Mouse (Mus musculus) CD4-positive, CD25-positive, alpha-beta regulatory T cell, adult 2 months (primary cell): ENCODE measurements around the gene Ccdc71.

Experiments
- DNase-seq: peaks from one replicate; pipeline ENCODE4 v3.0.0-alpha.2; 2012; ENCODE audit warnings: low read depth, low spot score

Gene Ccdc71

DNA sequence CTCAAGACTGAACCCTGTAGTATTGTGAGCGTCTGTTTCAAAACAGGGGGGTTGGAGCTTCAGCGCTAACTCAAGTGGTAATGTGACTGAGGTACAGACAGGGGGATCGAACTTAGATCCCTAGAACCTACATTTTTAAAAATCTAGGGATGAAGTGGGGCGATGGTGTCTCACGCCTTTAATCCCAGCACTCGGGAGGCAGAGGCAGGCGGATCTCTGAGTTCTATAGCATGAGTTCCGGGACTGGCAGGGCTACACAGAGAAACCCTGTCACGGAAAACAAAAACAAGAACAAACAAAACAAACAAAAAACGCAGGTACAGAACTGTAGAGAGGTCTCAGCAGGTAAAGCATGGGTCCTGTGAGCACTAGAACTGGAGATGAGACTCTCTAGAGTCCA, 3.4 kb upstream of the Ccdc71 start:
- no peak for DNase-seq

DNA sequence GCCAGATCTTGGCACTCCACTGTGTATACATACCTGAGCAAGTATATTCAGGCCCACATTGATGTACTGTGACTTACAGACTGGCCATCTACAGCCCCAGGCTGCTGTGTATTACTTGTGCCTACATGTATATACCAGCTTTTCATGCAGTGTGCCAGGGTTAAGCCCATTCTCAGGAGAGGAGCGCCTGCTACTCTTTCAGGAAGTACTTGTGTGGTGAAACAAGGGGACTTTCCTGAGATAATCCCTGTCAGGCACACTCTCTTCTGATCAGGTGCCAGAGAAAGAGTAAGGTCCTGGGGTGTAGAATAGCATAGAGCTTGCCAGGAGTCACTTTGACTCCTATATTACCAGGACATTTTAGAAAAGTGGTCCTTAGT, 398 bp upstream of the Ccdc71 start:
- DNase-seq = no peak

DNA sequence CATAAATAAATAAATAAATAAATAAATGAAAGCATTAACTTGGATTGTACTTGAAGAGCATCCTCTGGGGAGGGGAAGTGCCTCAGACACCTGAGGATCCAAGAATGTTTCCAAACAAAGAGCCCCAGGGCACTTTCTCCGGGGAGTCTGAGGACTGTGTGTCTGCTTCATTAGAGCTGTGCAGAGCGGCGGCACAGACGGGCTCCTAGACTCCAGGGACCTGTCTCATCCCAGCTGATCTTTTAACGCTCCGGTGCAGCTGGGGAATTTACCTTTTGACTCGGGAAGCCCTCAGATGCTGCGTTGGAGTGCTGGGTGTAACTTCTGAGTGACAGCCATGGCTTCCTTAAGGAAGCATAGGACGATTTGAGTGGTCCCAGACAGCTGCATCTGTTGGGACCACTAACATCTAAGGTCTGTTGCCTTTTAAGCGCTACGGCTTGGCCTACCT, 879 bp downstream of the Ccdc71 start, which contains the start of gene Klhdc8b:
TSS of gene Klhdc8b (minus strand) at position 401 of the 451 bp plus-strand sequence.
- DNase-seq = no peak

DNA sequence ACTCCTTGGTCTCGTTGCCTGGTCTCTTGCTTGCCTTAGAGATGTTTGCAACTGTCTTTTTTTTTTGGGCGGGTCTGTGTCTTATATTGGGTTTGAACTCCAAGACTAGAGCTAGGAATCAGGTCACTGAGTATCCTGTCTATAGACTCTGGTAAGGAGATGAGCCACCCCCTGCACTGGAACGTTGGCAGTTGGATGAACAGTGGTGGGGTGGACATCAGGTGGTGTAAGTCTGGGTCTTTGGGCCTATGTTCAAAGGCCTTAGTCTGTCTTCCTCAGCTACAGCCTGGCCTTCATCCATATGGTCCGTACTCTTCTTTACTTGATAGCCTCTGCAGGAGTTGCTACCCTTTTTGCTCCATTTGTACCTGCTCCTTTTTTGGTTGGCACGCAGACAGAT, 1.3 kb downstream of the Ccdc71 start:
- no peak for DNase-seq

GRCm38 (mm10) chr9:108462192-108462591, 1.9 kb downstream of the Ccdc71 start:
- DNase-seq = no peak

GRCm38 (mm10) chr9:108463713-108464112, 3.4 kb downstream of the Ccdc71 start:
- DNase-seq = no peak

- no peak for DNase-seq
Observed at GRCm38 (mm10) chr9:108466219-108466618, 5.9 kb downstream of the Ccdc71 start.

DNA sequence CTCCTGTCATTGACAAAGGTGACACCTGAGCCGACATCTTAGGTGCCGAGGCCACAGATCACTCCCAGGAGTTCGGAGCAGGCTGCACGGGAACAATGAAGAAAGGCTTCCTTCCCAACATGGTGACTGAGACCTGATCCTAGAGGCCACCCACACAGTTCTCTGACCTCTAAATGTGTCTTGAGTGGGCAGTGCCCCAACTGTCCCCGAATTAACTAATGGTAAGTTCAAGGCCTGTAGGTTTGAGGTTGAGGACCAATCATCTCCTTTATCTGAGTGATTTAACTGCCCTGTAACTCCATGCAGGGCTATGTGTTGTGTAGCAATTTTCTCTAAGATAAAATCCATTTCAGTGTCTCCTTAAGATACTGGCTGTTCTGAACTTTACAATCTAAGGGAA, 9.1 kb downstream of the Ccdc71 start:
- DNase-seq = no peak

GRCm38 (mm10) chr9:108469845-108470244, 9.5 kb downstream of the Ccdc71 start:
- DNase-seq = no peak

- no peak for DNase-seq
Observed at GRCm38 (mm10) chr9:108474528-108474927, 14.2 kb downstream of the Ccdc71 start.

GRCm38 (mm10) chr9:108478638-108479156, 18.4 kb downstream of the Ccdc71 start:
- no peak for DNase-seq

GRCm38 (mm10) chr9:108479241-108479640, 18.9 kb downstream of the Ccdc71 start:
- no peak for DNase-seq

DNA sequence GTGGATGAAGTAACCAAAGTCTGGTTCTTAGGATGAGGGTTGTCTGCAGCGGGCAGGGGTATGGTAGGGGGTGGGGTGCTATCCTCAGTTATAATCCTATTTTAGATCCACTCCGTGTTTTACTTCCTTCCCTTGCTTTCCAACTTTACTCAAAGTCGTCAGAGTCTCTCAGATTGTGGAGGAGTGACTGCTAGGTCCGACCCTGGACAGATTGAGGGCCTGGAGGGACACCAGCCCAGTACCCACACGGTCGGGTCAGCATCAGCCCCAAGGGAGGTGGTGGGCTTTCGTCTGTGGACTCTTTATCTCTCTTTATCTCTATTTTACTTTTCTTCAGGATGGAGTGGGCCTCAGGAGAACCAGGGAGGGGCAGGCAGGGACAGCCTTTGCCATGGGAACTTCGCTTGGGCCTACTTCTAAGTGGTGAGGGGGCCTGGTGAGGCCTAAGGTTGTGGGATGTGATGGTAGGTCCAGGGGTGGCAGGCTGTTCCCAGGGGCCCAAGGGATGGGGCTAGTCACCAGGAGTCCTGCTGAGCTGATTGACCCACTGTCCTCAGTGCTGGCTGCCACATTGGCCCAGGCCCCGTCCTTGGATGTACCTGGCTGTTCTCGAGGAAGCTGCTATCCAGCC, 19.5 kb downstream of the Ccdc71 start, which contains the start of gene Lamb2:
TSS of gene Lamb2 (plus strand) at position 16 of the 631 bp plus-strand sequence.
- DNase-seq = no peak

- no peak for DNase-seq
Observed at GRCm38 (mm10) chr9:108480813-108481519, 20.6 kb downstream of the Ccdc71 start.

DNA sequence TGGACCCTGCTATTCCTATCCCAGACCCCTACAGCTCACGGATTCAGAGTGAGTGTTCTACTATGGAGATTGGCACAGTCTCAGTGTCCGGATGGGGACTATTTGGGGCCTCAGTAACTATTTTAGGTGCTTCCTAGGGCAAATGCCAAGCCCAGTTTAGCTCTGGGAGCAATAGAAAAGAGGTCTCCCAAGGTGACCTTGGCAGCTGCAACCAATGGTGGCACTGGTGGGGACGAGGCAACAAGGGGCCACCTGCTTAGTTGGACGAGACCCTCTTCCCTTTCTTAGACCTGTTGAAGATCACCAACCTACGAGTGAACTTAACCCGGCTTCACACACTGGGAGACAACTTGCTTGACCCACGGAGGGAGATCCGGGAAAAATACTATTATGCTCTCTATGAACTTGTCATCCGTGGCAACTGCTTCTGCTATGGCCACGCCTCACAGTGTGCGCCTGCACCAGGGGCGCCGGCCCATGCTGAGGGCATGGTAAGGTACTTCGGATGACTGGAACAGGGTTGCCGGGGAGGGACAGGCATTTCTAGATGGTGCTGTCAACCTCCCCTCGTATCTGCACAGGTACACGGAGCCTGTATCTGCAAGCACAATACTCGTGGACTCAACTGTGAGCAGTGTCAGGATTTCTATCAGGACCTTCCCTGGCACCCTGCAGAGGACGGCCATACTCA, 21.3 kb downstream of the Ccdc71 start:
- no peak for DNase-seq

DNA sequence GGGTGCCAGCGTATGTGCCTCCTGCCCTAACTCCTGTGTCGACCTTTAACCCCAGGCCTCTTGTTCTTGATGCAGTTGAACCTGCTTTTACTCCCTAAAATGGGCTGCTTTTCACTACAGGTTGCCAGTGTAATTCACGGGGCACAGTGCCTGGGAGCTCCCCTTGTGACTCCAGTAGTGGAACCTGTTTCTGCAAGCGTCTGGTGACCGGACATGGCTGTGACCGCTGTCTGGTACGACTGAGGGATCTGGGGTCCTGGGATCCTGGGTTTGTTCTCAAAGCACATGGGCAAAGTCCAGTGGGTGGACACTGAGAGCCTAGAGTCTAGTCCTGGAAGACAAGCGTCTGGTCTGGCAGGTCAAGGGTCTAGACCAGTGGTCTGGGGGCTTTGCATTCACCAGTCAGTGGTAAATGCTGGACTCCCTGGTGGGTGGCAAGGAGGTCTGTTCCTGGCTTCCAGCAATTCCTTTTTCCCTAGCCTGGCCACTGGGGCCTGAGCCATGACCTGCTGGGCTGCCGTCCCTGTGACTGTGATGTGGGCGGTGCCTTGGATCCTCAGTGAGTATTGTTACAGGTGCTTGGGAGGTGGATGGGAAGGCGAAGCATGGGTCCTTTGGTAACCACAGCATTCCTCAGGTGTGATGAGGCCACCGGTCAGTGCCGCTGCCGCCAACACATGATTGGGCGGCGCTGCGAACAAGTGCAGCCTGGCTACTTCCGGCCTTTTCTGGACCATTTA, 22.9 kb downstream of the Ccdc71 start:
- DNase-seq = no peak

DNA sequence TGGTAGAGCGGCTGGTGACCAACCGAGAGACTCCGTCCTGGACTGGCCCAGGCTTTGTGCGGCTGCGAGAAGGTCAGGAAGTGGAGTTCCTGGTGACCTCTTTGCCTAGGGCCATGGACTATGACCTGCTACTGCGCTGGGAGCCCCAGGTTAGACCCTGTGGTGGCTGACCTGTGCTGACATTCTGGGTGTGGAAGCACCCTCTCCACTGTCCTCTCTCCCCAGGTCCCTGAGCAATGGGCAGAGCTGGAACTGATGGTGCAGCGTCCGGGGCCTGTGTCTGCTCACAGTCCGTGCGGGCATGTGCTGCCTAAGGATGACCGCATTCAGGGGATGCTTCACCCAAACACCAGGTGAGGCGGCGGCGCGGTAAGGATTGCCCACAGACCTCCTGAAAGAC, 23.7 kb downstream of the Ccdc71 start:
- no peak for DNase-seq

DNA sequence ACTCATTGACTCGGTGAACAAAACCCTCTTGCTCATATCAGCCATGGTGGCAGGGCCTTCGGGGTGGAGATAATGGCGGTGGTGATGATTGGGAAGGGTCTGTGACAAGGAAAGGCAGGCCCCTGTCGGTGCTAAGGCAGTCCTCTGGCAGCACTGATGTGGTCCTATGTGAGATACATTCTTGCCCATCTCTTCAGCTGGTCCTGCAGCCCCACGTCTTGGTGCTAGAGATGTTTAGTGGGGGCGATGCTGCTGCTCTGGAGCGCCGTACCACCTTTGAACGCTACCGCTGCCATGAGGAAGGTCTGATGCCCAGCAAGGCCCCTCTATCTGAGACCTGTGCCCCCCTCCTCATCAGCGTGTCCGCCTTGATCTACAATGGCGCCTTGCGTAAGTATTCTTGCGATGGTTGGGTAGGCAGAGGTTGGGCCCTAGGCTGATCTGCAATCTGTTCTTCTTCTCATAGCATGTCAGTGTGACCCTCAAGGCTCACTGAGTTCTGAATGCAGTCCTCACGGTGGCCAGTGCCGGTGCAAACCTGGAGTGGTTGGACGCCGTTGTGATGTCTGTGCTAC, 25.1 kb downstream of the Ccdc71 start:
- no peak for DNase-seq

GRCm38 (mm10) chr9:108486973-108487530, 26.7 kb downstream of the Ccdc71 start:
- DNase-seq = no peak

DNA sequence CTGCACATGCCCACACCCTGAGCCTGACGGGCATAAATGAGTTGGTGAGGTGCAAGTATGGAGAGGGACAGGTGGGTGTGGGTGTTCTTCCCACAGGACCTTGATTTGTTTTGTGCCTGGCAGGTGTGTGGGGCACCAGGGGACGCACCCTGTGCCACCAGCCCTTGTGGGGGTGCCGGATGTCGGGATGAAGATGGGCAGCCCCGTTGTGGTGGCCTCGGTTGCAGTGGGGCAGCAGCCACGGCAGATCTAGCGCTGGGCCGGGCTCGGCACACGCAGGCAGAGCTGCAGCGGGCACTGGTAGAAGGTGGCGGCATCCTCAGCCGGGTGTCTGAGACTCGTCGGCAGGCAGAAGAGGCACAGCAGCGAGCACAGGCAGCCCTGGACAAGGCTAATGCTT, 28.1 kb downstream of the Ccdc71 start:
- DNase-seq = no peak

DNA sequence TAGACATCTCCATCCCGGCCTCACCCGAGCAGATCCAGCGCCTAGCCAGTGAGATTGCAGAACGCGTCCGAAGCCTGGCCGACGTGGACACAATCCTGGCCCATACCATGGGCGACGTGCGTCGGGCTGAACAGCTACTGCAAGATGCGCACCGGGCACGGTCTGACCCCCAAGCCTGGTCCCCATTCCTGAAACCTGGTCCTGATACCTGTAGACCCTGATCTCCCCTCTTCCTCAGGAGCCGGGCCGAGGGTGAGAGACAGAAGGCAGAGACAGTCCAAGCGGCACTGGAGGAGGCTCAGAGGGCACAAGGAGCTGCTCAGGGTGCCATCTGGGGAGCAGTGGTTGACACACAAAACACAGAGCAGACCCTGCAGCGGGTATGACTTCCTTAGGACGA, 28.9 kb downstream of the Ccdc71 start:
- no peak for DNase-seq
